Mouse (Mus musculus) lung, postnatal 4 days (tissue): Measurements from ENCODE around the gene Zfp984.
"Not testable (repeated sequence)": the region's sequence is repeated elsewhere in the genome, so short reads cannot be mapped to it uniquely, and the experiment has no call there.

Experiments used
- DNase-seq, 2 experiments: peaks; one replicate each; pipeline ENCODE4 v3.0.0; 2021

Gene Zfp984

GRCm38 (mm10) chr4:147809292-147809965 lies at the start of gene Zfp984:
TSS of gene Zfp984 (minus strand) at chr4:147809788.
- DNase-seq: peak; percentile 62 to 65

DNA sequence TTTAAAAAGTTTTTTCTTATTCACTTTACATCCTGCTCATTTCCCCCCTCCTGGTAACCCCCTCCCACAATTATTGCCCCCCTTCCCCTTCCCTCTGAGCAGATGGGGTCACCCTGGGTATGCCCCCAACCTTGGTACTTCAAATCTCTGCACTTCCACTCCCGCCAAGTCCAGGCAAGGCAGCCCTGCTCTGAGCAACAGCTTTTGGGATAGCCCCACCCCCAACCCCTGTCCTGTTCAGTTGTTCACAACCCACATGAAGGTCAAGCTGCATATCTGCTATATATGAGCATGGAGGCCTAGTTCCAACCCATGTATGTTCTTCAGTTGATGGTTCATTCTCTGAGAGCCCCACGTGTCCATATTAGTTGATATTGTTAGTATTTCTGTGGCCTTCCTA lies 41.2 kb upstream of the Zfp984 start:
- no peak for DNase-seq

DNA sequence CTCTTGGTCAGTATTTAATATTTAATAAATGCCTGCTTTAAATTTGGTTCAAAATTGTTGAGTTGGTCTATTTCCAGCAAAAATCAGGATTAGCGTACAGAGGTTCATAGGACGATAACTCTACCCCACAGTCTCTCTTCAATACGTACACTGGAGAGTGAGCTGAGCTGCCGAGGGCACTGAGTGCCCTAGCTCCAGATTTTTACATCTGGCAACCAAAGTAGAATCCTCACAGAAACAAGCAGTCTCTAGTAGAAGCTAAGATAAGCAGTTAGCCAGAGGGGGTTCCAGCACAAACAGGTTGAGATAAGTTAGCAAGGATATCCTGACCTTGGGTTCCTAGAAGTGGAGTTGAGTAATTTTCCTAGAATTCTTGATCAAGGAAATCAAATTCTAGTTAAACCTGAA lies 39.0 kb upstream of the Zfp984 start:
- no peak for DNase-seq

GRCm38 (mm10) chr4:147847614-147848583 lies 38.3 kb upstream of the Zfp984 start, which contains the start of gene Zfp933:
TSS of gene Zfp933 (minus strand) at chr4:147848366.
- peak; percentile 48 to 69 for DNase-seq

DNA sequence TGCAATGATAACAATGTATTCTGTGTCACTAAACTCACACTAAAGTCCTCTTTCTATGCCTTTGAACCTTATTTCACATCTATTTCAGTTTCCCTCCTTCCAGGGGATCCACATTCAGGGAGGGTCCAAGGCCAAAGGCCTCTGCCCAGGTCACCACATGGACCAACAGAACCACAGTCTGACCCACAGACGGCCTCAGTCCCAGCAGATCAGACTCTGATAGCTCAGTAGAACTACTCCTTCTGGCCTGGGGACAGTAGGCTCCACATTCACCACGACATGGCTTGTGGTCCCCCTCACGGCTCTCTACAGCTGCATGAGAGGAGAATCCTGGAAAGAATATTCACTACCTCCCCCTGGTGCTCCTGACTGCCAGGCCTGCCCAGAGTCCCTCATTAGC lies 33.3 kb upstream of the Zfp984 start:
- no peak for DNase-seq

GRCm38 (mm10) chr4:147839282-147839681 lies 29.7 kb upstream of the Zfp984 start:
- peak; percentile 52 to 61 for DNase-seq

- no peak for DNase-seq
These were observed 14.8 kb upstream of the Zfp984 start for GRCm38 (mm10) chr4:147824389-147824788.

- not testable (repeated sequence) for DNase-seq
These were observed 11.8 kb upstream of the Zfp984 start for GRCm38 (mm10) chr4:147821414-147821813.

- not testable (repeated sequence) for DNase-seq
These were observed 10.1 kb upstream of the Zfp984 start for GRCm38 (mm10) chr4:147819659-147820058.

GRCm38 (mm10) chr4:147814592-147815167 lies 5.1 kb upstream of the Zfp984 start:
- DNase-seq: no peak

- DNase-seq: no peak
These were observed 3.7 kb upstream of the Zfp984 start for GRCm38 (mm10) chr4:147813249-147813765.

- DNase-seq: not testable (repeated sequence)
These were observed 347 bp upstream of the Zfp984 start for GRCm38 (mm10) chr4:147809966-147810304.

- not testable (repeated sequence) for DNase-seq
These were observed 1.1 kb downstream of the Zfp984 start for GRCm38 (mm10) chr4:147808483-147808882.

GRCm38 (mm10) chr4:147795308-147795707 lies 14.3 kb downstream of the Zfp984 start:
- not testable (repeated sequence) for DNase-seq

- DNase-seq: not testable (repeated sequence)
These were observed 15.4 kb downstream of the Zfp984 start for GRCm38 (mm10) chr4:147794026-147794665.

- not testable (repeated sequence) for DNase-seq
These were observed 16.1 kb downstream of the Zfp984 start for GRCm38 (mm10) chr4:147793390-147793916.

DNA sequence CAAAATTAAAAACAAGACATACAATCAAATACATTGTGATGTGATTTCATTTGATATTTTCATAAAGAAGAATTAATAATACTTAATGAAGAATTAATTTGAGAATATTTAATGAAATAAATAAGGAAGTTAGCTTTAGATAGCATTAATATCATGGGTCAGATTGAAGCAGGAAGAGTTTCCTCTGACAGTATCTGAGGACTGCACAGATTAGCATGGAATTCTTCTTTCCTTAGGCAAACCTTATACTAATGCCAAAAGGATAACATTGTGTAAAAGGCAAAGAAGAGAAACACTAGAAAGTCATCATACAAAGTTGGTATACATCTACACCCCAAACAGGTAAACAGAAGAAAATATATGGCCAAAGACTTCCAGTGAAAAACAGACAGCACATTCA lies 17.9 kb downstream of the Zfp984 start:
- DNase-seq: not testable (repeated sequence)

- DNase-seq: not testable (repeated sequence)
These were observed 63.3 kb downstream of the Zfp984 start for GRCm38 (mm10) chr4:147746255-147746654.

DNA sequence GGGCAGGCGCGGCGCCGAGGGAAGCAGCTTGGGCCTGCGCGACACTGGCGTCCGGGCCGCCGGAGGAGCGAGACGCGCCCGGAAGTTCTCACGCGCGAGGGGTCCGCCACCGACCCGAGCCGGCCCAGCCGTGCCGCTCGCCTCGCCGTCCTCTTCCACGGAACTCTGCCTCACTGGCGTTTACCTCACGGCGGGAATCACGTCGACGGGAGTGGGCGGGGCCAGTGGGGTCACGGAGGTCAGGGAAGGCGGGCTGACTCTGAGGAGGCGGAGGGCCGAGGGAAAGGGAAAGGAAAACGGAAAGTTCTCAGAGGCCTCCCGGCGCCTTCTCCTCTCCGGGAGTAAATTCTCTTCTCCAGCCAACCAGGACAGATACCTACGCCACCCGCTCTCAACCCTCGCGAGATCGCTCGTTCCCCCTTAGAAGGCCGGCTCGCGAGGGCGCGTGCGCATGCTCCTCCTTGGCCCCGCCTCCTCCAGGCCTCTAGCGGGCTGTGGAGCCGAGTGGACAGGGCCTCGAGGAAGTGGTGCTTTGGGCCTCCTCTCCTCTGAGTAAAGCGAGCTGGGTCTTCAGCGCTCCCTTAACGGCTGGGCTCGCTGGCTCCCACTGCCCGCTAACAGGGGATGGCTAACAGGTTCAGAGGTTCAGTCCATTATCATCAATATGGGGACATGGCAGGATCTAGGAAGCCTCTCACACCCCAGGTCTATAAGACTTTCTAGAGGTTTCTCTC lies 70.8 kb downstream of the Zfp984 start:
- DNase-seq: peak in 1 of 2 experiments; percentile 31
